Mouse (Mus musculus) limb, embryonic 14.5 days (tissue): Measurements from ENCODE around the gene Dact2. TPM values are rescaled to one million over a fixed set of nuclear protein-coding genes. Genes with fewer than 3 reads are reported as not detected.

ENCODE experiments used
- ATAC-seq: fragments of 200-750 bp; cut with Nextera tagmentation; 2 replicates; pipeline ENCODE4 v1.8.0; 2017; ENCODE audit warnings: low read depth, moderate number of reproducible peaks, moderate TSS enrichment; ENCODE audit not compliant: low FRiP score
- DNase-seq: peaks from one replicate; pipeline ENCODE4 v3.0.0-alpha.2; 2015; ENCODE audit warnings: low spot score
- H3K27ac ChIP-seq: fragments of 300-500 bp; sonication (generic); replicated peaks from 2 replicates; pipeline ENCODE4 v1.5.1; 2014; ENCODE audit warnings: low read depth, mild to moderate bottlenecking, low read length, moderate library complexity, mixed read lengths
- H3K27me3 ChIP-seq: fragments of 300-500 bp; sonication (generic); 2 replicates; pipeline ENCODE4 v1.6.1; 2014; ENCODE audit warnings: low read length, mixed read lengths; ENCODE audit not compliant: control insufficient read depth, insufficient read depth
- H3K36me3 ChIP-seq: fragments of 300-500 bp; sonication (generic); 2 replicates; pipeline ENCODE4 v1.6.1; 2014; ENCODE audit warnings: mild to moderate bottlenecking, low read length, moderate library complexity, mixed read lengths; ENCODE audit not compliant: control insufficient read depth, insufficient read depth
- H3K4me1 ChIP-seq: fragments of 300-500 bp; sonication (generic); 2 replicates; pipeline ENCODE4 v1.6.1; 2014; ENCODE audit warnings: antibody characterized with exemption, low read length, mixed read lengths; ENCODE audit not compliant: control insufficient read depth, insufficient read depth
- H3K4me2 ChIP-seq: fragments of 300-500 bp; sonication (generic); replicated peaks from 2 replicates; pipeline ENCODE4 v1.6.1; 2014; ENCODE audit warnings: low read depth, mild to moderate bottlenecking, low read length, moderate library complexity; ENCODE audit not compliant: severe bottlenecking
- H3K4me3 ChIP-seq: fragments of 300-500 bp; sonication (generic); replicated peaks from 2 replicates; pipeline ENCODE4 v1.5.1; 2014; ENCODE audit warnings: low read length
- H3K9ac ChIP-seq: fragments of 300-500 bp; sonication (generic); 2 replicates; pipeline ENCODE4 v1.6.1; 2014; ENCODE audit warnings: mild to moderate bottlenecking, low read depth, low read length, moderate library complexity; ENCODE audit not compliant: severe bottlenecking
- H3K9me3 ChIP-seq: fragments of 300-500 bp; sonication (generic); 2 replicates; pipeline ENCODE4 v1.6.1; 2016; ENCODE audit warnings: low read length; ENCODE audit not compliant: control insufficient read depth
- POLR2A ChIP-seq: fragments of 200-500 bp; IDR thresholded peaks from 2 replicates; pipeline ENCODE4 v1.8.0; 2012; ENCODE audit warnings: inconsistent platforms, mild to moderate bottlenecking, moderate library complexity, borderline replicate concordance; ENCODE audit not compliant: insufficient read depth, insufficient read length; ENCODE audit errors: extremely low read depth
- WGBS: fragments of 180-500 bp; shearing (Covaris S2); extraction: QIAGEN DNeasy Blood & Tissue Kit; methylation state at CpG from one replicate; pipeline ENCODE4 v1.1.7; 2014; 5-methylcytosine and 5-hydroxymethylcytosine counted together
- polyA plus RNA-seq, 2 experiments: library from polyadenylated mRNA; depleted of rRNA in 1 of 2; stranded (reverse) in 1 of 2; unstranded in 1 of 2; fragments of >200 nt; fragmentation: Nextera tagmentation in 1 of 2; extraction: Ambion mirVana in 1 of 2; gene quantifications; 2 replicates each; pipeline versions ENCODE4 v1.2.1 to v1.2.3; 2012 to 2014

Gene Dact2
- polyA plus RNA-seq, 2 experiments = 0.99 to 1.3 TPM

DNA sequence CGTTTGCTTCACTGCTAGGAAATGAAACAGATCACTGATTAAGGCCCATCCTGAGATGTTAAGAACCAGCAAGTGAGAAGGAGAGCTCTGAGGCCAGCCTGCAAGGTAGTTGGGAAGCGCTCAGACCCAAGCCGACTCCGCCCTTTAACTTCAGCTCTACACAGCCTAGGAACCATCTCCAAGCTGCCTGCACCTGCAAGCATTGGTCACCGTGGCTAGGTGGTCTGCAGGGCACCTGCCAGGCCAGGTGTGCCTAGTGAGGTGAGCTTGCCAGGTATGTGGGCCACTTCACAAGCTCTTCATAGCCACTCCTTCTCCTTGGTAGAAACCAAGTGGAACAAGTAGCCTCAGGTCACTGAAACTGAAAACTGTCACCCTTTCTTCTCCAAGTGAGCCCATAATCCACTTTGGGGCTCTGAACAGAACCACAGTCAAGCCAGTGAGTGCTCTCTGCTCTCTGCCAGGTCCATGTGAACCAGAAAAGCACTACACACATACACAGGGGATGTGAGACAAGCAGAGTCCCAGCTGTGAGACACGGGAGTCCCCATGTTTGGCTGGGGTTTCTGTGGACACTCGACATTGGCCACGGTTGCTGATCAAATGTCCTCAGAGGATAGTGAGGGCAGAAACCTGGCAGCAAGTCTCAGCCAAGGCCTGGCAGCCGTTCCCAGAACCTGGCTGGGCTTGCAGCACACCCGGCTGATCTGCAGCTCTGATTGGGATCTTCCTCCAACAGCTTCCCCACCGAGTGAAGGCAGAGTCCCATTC, 40.3 kb upstream of the Dact2 start:
- DNase-seq (no peak), ATAC-seq (no peak)
- Histone ChIP-seq H3K4me2 (no peak overlapping the region), H3K36me3 (no peaks in the 10 kb centered on the region), H3K9me3 (no peaks in the 10 kb centered on the region), H3K27me3 (no peaks in the 10 kb centered on the region), H3K4me3 (no peak overlapping the region), H3K4me1 (peaks cover 2% of the 10 kb centered on the region; the same call in 1 of the 2 replicates), H3K27ac (no peak overlapping the region), H3K9ac (no peak overlapping the region)
- TF ChIP-seq POLR2A = no peak
- 65% methylated on average over 11 of the region's 11 CpGs for WGBS

DNA sequence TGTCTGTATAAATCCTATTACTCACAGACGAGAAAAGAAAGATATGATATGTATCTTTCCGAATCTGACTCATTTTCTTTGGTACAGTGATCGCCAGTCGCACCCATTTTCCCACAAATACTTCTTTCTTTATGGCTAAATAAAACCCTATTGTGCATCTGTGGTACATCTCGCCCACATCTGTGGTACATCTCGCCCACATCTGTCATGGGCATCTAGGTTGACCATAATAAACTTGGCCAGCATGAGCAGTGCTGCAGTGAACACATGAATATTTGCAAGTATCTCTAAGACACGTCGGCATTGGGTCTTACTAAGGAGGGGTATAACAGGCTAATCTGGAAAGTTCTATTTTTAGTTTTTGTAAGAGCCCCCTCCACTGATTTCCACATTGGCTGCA, 38.5 kb upstream of the Dact2 start:
- ATAC-seq = no peak
- Histone ChIP-seq H3K4me1 (peaks cover 3% of the 10 kb centered on the region; the same call in 1 of the 2 replicates), H3K9ac (no peak overlapping the region), H3K27ac (no peak overlapping the region), H3K36me3 (no peaks in the 10 kb centered on the region), H3K9me3 (no peaks in the 10 kb centered on the region), H3K27me3 (no peaks in the 10 kb centered on the region), H3K4me2 (no peak overlapping the region), H3K4me3 (no peak overlapping the region)
- 87% methylated on average over 8 of the region's 8 CpGs for WGBS
- no peak for TF ChIP-seq POLR2A
- no peak for DNase-seq

DNA sequence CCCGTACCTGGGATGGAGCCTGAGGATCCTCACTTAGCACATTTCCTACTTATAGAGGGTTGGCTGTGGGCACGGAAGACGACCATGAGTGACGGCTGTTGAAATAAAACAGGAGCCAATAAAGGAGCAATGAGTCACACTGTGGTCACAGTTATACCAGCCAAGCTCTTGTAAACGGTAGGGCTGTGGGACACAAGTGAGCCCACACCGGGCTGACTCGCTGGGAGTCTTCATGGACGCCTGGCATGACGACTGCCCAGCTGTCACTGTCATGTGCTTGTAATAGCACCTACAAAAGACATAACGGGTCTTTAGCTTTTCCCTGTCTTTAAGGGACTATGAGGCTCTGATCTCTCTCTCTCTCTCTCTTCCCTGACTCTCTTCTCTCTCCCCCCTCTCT, 35.9 kb upstream of the Dact2 start:
- H3K4me1 ChIP-seq = peaks cover 15% of the 10 kb centered on the region; the same call in 1 of the 2 replicates
- H3K9me3 ChIP-seq = no peaks in the 10 kb centered on the region
- H3K9ac ChIP-seq = no peak overlapping the region
- no peak overlapping the region for H3K4me3 ChIP-seq
- 55% methylated on average over 10 of the region's 10 CpGs for WGBS
- H3K27ac ChIP-seq = no peak overlapping the region
- no peak overlapping the region for H3K4me2 ChIP-seq
- H3K36me3 ChIP-seq = no peaks in the 10 kb centered on the region
- TF ChIP-seq POLR2A = no peak
- no peak for ATAC-seq
- H3K27me3 ChIP-seq = no peaks in the 10 kb centered on the region
- no peak for DNase-seq

DNA sequence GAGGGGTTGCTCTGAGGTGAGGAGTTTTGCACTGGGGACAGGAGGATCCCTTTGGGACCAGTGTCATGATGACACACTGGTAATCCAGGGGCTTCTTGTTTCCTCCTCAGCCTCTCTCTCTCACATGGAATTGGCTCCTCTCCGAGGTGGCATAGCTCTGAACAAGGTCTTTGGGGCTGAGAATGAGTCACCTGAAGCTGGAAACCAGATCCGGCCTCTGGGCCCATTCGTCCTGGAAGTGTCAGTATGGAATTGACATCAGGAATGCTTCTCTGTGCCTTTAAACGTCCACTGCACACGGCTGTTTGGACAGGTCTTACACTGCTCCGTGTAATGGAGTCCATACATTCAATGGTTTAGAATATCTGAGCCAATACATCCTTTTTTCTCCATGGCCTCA, 33.0 kb upstream of the Dact2 start:
- TF ChIP-seq POLR2A = no peak
- WGBS = 32% methylated on average over 6 of the region's 6 CpGs
- Histone ChIP-seq H3K4me3 (no peak overlapping the region), H3K27ac (no peak overlapping the region), H3K4me1 (peaks cover 17% of the 10 kb centered on the region), H3K4me2 (no peak overlapping the region), H3K9ac (no peak overlapping the region), H3K36me3 (no peaks in the 10 kb centered on the region), H3K9me3 (no peaks in the 10 kb centered on the region), H3K27me3 (no peaks in the 10 kb centered on the region)
- DNase-seq (no peak), ATAC-seq (0 out of 2 replicates have a peak, but pooled peaks have one; percentile 28)

DNA sequence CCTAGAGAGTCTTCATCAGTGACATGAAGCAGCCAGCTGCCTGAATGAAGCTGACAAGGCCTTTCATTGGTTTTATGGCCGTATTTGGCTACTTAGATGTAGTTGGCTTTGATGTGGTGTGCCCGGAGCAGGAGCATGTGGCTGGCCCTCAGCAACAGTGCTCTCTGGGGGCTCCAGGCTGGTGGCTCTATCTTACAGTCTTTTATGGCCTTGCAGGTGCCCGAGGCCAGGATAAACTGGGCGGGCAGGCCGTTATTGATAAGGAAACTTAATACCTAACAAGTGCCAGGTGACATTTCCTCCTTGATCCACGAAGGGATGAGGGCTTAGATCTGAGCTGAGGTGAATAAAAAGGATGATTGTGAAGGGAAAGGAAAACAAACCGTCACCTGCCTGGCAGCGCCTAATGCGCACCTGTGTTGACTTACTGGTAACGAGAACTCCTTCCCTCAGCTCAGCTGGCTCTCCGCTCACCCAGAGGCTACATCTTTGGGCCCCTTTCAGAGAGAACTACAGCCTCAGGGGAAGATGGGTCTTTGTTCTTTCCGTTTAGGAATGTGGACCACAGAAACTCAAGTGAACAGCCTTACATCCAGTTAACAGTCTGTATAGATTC, 30.8 kb upstream of the Dact2 start:
- no peak for ATAC-seq
- TF ChIP-seq POLR2A = no peak
- no peak for DNase-seq
- H3K4me2 ChIP-seq = no peak overlapping the region
- no peaks in the 10 kb centered on the region for H3K27me3 ChIP-seq
- peaks cover 28% of the 10 kb centered on the region for H3K4me1 ChIP-seq
- no peaks in the 10 kb centered on the region for H3K9me3 ChIP-seq
- H3K36me3 ChIP-seq = no peaks in the 10 kb centered on the region
- no peak overlapping the region for H3K9ac ChIP-seq
- no peak overlapping the region for H3K4me3 ChIP-seq
- 34% methylated on average over 12 of the region's 12 CpGs for WGBS
- no peak overlapping the region for H3K27ac ChIP-seq
